Mouse (Mus musculus) yolk sac, embryonic 10.5 days (tissue): ENCODE results near the gene Ajm1.
"Not testable (repeated sequence)": the region's sequence is repeated elsewhere in the genome, so short reads cannot be mapped to it uniquely, and the experiment has no call there.

ENCODE experiments used
- DNase-seq: peaks from one replicate; pipeline ENCODE4 v3.0.0-alpha.2; 2017; ENCODE audit warnings: low spot score

Gene Ajm1

GRCm38 (mm10) chr2:25565741-25566140, 15.8 kb downstream of the Ajm1 start:
- no peak for DNase-seq

GRCm38 (mm10) chr2:25561946-25562345, 19.6 kb downstream of the Ajm1 start:
- DNase-seq, result no peak

GRCm38 (mm10) chr2:25560551-25560950, 21.0 kb downstream of the Ajm1 start:
- no peak for DNase-seq

- no peak for DNase-seq
Observed at GRCm38 (mm10) chr2:25558774-25559173, 22.8 kb downstream of the Ajm1 start.

GRCm38 (mm10) chr2:25557964-25558360, 23.6 kb downstream of the Ajm1 start:
- DNase-seq, result peak; percentile 76

- DNase-seq, result peak; percentile 92
Observed at GRCm38 (mm10) chr2:25557221-25557963, 24.2 kb downstream of the Ajm1 start, which contains the start of gene Edf1. Gene Edf1 (plus strand): TSS chr2:25557847.

GRCm38 (mm10) chr2:25556296-25556695, 25.3 kb downstream of the Ajm1 start:
- no peak for DNase-seq

- not testable (repeated sequence) for DNase-seq
Observed at GRCm38 (mm10) chr2:25555479-25555878, 26.1 kb downstream of the Ajm1 start.

GRCm38 (mm10) chr2:25553171-25553786, 28.3 kb downstream of the Ajm1 start:
- DNase-seq, result not testable (repeated sequence)

- no peak for DNase-seq
Observed at GRCm38 (mm10) chr2:25551186-25551585, 30.4 kb downstream of the Ajm1 start.

GRCm38 (mm10) chr2:25549021-25549991, 32.3 kb downstream of the Ajm1 start:
- DNase-seq, result no peak

- peak; percentile 99 for DNase-seq
Observed at GRCm38 (mm10) chr2:25546811-25547491, 34.6 kb downstream of the Ajm1 start, which contains the start of gene Traf2. Gene Traf2 (minus strand): TSS chr2:25546940.

- DNase-seq, result no peak
Observed at GRCm38 (mm10) chr2:25545996-25546810, 35.4 kb downstream of the Ajm1 start.

GRCm38 (mm10) chr2:25541644-25542367, 39.8 kb downstream of the Ajm1 start:
- DNase-seq, result no peak

- no peak for DNase-seq
Observed at GRCm38 (mm10) chr2:25540541-25540948, 41.0 kb downstream of the Ajm1 start.

- DNase-seq, result no peak
Observed at GRCm38 (mm10) chr2:25536531-25536930, 45.0 kb downstream of the Ajm1 start.

- DNase-seq, result no peak
Observed at GRCm38 (mm10) chr2:25534866-25535182, 46.7 kb downstream of the Ajm1 start.

- no peak for DNase-seq
Observed at GRCm38 (mm10) chr2:25534178-25534865, 47.2 kb downstream of the Ajm1 start.

- no peak for DNase-seq
Observed at GRCm38 (mm10) chr2:25533707-25534106, 47.9 kb downstream of the Ajm1 start.
